Mouse (Mus musculus): ENCODE measurements around the gene Lta. TPM values are rescaled to one million over a fixed set of nuclear protein-coding genes. Genes with fewer than 3 reads are reported as not detected.
A peak's percentile ranks its signal among the peaks of the same experiment; 100 is the strongest.

The Lta gene
- polyA plus RNA-seq, 1 experiment from 2014 or later, result not detected

DNA sequence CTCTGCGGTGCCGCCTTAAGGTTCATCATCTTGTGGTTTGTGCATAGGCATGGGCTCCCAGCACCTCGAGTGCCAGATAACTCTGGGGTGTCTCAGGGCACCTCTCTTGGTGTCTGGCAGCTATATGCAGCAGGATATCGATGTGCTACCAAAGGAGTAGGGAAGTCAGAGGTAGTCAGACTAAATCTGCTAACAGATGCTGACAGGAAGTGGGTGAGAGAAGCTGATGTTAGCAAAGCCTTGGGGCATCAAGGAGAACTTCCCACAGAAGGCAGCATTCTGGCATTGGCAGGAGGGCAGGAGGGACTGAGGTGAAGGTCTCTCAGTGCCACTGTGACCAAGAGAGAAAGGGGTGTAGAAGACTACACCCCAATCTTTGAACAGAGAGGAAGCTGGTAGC, 15.1 kb downstream of the Lta start:
- 55% methylated on average over 4 of the region's 4 CpGs for WGBS

DNA sequence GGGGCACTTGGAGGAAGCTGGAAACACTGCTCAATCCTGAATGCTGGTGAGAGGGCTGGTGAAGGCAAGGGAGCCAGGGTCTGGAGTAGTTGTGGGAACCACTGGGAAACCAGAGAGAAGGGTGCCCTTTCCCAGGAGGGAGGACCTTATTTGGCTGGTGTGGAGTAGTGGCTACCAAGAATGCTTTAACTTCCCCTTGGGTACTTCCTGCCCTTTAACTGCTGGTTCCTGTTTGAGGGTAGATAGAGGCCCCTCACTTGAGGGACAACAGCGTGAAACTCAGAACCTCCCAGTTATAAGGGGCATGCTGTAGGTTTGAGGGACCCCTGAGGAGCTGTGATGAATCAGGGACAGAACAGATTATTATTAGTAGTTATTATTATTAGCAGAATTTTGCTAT, 16.0 kb downstream of the Lta start:
- no peak overlapping the region for H3K4me3 ChIP-seq
- no peak overlapping the region for H3K27ac ChIP-seq (replicated peaks)
- H3K9ac ChIP-seq, result no peak overlapping the region
- no peaks in the 10 kb centered on the region for H3K36me3 ChIP-seq
- peaks cover 8% of the 10 kb centered on the region for H3K4me1 ChIP-seq
- H3K27me3 ChIP-seq (replicated peaks), result peaks cover 15% of the 10 kb centered on the region
- H3K9me3 ChIP-seq, result no peaks in the 10 kb centered on the region
- ATAC-seq (ENCODE audit: extremely low read depth, insufficient number of reproducible peaks, low FRiP score, low TSS enrichment), result no peak
- H3K4me2 ChIP-seq, result no peak overlapping the region
- WGBS, result 38% methylated on average over 1 of the region's 1 CpGs

More for the DNA sequence above, 15.1 kb downstream of the Lta start:
- no peaks in the 10 kb centered on the region for H3K36me3 ChIP-seq
- peaks cover 21% of the 10 kb centered on the region for H3K27me3 ChIP-seq (replicated peaks)
- H3K4me2 ChIP-seq, result no peak overlapping the region
- no peak overlapping the region for H3K4me3 ChIP-seq
- H3K4me1 ChIP-seq, result peaks cover 13% of the 10 kb centered on the region
- no peak overlapping the region for H3K9ac ChIP-seq
- no peak for ATAC-seq (ENCODE audit: extremely low read depth, insufficient number of reproducible peaks, low FRiP score, low TSS enrichment)
- no peak overlapping the region for H3K27ac ChIP-seq (replicated peaks)
- no peaks in the 10 kb centered on the region for H3K9me3 ChIP-seq

DNA sequence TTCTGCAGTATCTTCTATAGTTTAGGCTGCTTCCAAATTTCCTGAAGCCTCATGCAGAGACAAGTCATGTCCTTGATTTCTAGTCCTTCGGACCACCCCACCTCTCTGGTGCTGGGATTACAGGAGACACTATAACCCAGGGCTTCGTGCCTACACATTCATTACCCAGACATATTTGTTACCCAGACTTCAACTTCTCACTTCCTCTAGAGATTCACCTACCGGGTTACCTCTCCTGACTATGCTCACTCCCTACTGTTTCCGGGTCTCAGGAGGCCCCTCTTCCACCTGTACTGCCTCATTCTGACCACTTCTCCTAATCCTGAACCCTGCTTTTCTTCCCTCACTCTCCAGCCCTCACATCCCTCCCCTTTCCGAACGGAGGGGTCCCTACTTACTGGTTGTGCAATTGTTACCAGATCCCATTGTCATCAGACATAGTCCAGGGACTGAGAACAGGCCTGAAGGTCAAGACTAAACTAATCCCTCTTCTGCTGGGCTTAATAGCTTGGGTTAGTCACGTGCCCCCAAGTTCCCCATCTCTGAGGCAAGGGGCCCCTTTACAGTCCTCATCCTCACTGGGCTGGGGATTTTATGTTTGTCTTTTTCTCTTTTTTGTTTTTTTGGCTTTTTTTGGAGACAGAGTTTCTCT, 17.1 kb downstream of the Lta start, which contains the start of gene Lst1:
Lst1 (minus strand) TSS at position 481 of the 652 bp plus-strand sequence.
- peaks cover 5% of the 10 kb centered on the region for H3K4me1 ChIP-seq
- H3K36me3 ChIP-seq, result no peaks in the 10 kb centered on the region
- H3K27me3 ChIP-seq (replicated peaks), result peaks cover 5% of the 10 kb centered on the region
- H3K4me2 ChIP-seq, result no peak within 1 kb of the TSS
- H3K27ac ChIP-seq (replicated peaks), result no peak within 1 kb of the TSS
- 65% methylated on average over 7 of the region's 7 CpGs for WGBS
- H3K4me3 ChIP-seq, result no peak within 1 kb of the TSS
- no peak within 1 kb of the TSS for H3K9ac ChIP-seq
- no peak for ATAC-seq (ENCODE audit: extremely low read depth, insufficient number of reproducible peaks, low FRiP score, low TSS enrichment)
- no peaks in the 10 kb centered on the region for H3K9me3 ChIP-seq

DNA sequence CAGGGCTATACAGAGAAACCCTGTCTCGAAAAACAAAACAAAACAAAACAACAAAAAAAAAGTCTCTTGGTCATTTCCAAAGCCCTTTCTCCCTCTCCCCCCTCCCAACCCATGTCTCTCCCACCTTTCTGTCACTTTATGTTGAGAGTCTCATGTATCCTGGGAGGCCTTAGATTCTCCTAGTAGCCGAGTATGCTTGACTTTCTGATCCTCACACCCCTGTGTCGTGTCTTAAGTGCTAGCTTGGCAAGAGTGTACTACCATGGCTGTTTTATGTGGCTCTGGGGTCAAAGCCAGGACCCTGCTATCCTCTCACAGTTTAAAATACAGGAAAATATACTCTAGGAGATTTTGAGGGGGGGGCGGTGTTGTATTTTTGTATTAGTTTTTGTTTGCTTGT, 17.8 kb downstream of the Lta start:
- Histone ChIP-seq H3K36me3 (no peaks in the 10 kb centered on the region), H3K27ac (replicated peaks) (no peak overlapping the region), H3K4me3 (no peak overlapping the region), H3K27me3 (replicated peaks) (peaks cover 4% of the 10 kb centered on the region; the same call in 1 of the 2 replicates), H3K4me1 (peaks cover 5% of the 10 kb centered on the region), H3K9ac (no peak overlapping the region), H3K4me2 (no peak overlapping the region), H3K9me3 (no peaks in the 10 kb centered on the region)
- WGBS, result 75% methylated on average over 4 of the region's 4 CpGs
- no peak for ATAC-seq (ENCODE audit: extremely low read depth, insufficient number of reproducible peaks, low FRiP score, low TSS enrichment)

DNA sequence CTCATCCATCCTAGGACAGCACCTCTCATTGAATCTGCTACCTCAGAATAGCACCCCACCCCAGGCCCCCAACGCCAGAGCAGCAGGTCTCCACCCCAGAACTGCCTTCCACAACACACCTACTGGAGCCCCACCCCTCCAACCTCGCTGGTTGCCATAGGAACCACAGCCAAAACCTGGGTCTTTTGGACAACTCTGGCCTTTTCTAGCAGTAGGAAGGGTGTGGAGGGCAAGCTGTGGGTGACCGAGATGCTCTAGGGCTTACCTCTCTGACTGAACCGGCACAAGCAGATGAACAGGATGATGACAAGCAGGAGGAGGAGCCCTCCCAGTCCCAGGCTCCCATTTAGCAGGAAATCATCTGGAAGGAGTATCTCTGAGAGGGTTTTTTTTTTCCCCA, 18.5 kb downstream of the Lta start:
- Histone ChIP-seq H3K4me2 (peak overlapping the region; percentile 68), H3K36me3 (no peaks in the 10 kb centered on the region), H3K9ac (peak overlapping the region; percentile 66; the same call in 1 of the 2 replicates), H3K27ac (replicated peaks) (peak overlapping the region; percentile 58), H3K9me3 (no peaks in the 10 kb centered on the region), H3K4me3 (peak overlapping the region; percentile 56), H3K4me1 (peaks cover 5% of the 10 kb centered on the region), H3K27me3 (replicated peaks) (peaks cover 4% of the 10 kb centered on the region; the same call in 1 of the 2 replicates)
- 0 out of 2 replicates have a peak, but pooled peaks have one; percentile 21 for ATAC-seq (ENCODE audit: extremely low read depth, insufficient number of reproducible peaks, low FRiP score, low TSS enrichment)
- under 1% methylated on average over 4 of the region's 4 CpGs for WGBS

DNA sequence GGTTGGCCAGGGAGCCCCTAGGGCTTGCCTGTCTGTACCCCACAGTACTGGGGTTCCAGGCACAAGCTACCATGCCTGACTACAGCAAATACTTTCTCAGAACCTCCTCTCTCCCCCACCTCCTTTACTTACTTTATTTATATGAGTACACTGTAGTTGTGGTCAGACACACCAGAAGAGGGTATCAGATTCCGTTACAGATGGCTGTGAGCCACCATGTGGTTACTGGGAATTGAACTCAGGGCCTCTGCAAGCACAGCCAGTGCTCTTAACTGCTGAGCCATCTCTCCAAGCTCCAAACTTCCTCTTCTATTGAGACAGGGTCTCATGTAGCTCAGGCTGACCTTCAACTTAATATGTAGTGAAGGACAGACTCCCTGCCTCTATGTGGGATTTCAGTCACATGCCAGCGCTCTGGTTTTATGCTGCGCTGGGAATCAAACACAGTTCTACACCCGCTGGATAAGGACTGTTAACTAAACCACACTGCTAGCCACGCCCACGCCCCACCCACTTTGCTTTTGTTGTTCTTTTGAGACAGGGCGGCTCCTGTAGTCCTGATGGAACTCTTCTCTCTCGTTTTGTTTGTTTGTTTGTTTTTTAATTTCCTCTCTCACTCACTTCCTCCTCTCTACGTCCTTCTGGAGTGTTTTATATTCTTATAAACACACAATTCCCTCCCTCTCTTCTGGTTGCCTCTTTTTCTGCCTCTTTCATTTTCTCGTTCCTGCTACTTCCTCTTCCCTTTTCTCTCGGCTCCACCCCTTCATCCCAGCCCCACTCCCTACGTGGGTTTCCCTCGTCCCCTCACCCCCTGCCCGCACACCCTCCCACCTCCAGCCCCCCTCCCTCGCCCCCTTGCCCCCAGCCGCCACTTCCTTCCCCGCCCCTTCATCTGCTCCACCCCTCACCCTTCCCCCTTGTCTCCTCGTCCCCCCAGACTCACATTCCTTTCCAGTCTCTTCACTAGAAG, 19.2 kb downstream of the Lta start:
- peak overlapping the region; percentile 56 for H3K4me3 ChIP-seq
- H3K27me3 ChIP-seq (replicated peaks), result peaks cover 4% of the 10 kb centered on the region; the same call in 1 of the 2 replicates
- H3K4me1 ChIP-seq, result peaks cover 5% of the 10 kb centered on the region
- peak overlapping the region; percentile 58 for H3K27ac ChIP-seq (replicated peaks)
- ATAC-seq (ENCODE audit: extremely low read depth, insufficient number of reproducible peaks, low FRiP score, low TSS enrichment), result peak; percentile 64; the same call in 1 of the 2 replicates
- H3K9me3 ChIP-seq, result no peaks in the 10 kb centered on the region
- H3K9ac ChIP-seq, result peak overlapping the region; percentile 66
- peak overlapping the region; percentile 68 for H3K4me2 ChIP-seq
- WGBS, result 2% methylated on average over 18 of the region's 18 CpGs
- no peaks in the 10 kb centered on the region for H3K36me3 ChIP-seq

DNA sequence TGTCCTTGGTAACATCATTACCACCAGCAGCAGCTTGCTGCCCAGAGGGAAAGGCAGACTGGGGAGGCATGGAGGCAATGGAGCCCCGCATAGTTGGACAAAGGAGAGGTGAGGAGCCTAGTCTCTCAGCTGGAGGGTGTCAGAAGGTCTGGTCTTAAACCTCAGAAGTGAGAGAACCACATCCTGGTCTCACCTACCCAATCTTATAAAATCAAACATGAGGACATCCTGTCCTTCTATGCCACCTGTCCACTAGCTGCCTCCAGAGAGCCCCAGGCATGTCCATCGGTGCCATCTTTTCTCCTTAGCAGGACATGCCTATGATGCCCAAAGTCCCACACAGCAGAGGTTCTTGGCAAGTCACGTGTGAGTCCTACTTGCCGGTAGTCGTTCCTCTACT, 25.1 kb downstream of the Lta start:
- H3K4me1 ChIP-seq, result no peaks in the 10 kb centered on the region
- no peaks in the 10 kb centered on the region for H3K9me3 ChIP-seq
- no peak overlapping the region for H3K4me3 ChIP-seq
- 81% methylated on average over 5 of the region's 5 CpGs for WGBS
- H3K36me3 ChIP-seq, result no peaks in the 10 kb centered on the region
- H3K27ac ChIP-seq (replicated peaks), result no peak overlapping the region
- no peak overlapping the region for H3K4me2 ChIP-seq
- H3K27me3 ChIP-seq (replicated peaks), result peaks cover 8% of the 10 kb centered on the region; the same call in 1 of the 2 replicates
- no peak for ATAC-seq (ENCODE audit: extremely low read depth, insufficient number of reproducible peaks, low FRiP score, low TSS enrichment)
- H3K9ac ChIP-seq, result no peak overlapping the region

DNA sequence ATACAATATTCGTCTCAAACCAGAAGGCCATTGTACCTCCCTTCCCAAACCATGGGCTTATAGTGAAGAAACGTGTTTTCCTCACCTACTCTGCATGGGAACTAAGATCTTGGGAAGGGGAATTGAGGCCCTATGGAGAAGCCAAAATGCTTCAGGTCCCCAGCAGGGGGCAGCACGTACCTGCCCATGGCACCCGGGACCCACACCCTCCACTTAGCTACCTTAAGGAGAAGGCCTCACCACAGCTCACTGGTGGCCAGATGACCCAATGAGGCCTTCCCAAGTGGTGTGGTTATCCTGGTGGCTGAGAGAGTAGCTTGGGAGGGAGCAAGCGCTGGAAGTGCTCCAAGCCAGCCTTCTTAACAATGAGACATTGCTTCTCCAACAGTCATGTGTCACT, 26.6 kb downstream of the Lta start:
- Histone ChIP-seq H3K9ac (no peak overlapping the region), H3K4me1 (no peaks in the 10 kb centered on the region), H3K27me3 (replicated peaks) (peaks cover 8% of the 10 kb centered on the region; the same call in 1 of the 2 replicates), H3K4me3 (no peak overlapping the region), H3K36me3 (no peaks in the 10 kb centered on the region), H3K9me3 (no peaks in the 10 kb centered on the region), H3K27ac (replicated peaks) (no peak overlapping the region), H3K4me2 (no peak overlapping the region)
- 8% methylated on average over 5 of the region's 5 CpGs for WGBS
- no peak for ATAC-seq (ENCODE audit: extremely low read depth, insufficient number of reproducible peaks, low FRiP score, low TSS enrichment)

DNA sequence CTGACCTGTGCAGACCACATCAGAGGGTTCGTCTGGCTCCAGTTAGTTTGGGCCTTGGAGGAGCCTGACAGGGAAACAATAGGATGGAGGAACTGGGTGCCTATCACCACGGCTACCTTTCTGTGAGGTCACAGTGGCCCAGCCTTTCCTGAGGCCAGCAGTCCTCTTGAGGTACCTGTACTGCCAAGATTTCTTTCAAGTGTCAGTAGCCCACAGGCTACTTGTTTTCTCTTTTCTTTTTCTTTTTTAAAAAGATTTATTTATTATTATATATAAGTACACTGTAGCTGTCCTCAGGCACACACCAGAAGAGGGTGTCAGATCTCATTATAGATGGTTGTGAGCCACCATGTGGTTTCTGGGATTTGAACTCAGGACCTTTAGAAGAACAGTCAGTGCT, 29.2 kb downstream of the Lta start, which contains the start of gene Aif1:
Aif1 (minus strand) TSS at position 101 of the 400 bp plus-strand sequence.
- Histone ChIP-seq H3K9me3 (no peaks in the 10 kb centered on the region), H3K4me3 (no peak within 1 kb of the TSS), H3K36me3 (no peaks in the 10 kb centered on the region), H3K27me3 (replicated peaks) (peaks cover 8% of the 10 kb centered on the region; the same call in 1 of the 2 replicates), H3K9ac (no peak within 1 kb of the TSS), H3K4me1 (0 out of 2 replicates have a peak, but pooled peaks cover 1% of the 10 kb centered on the region), H3K4me2 (no peak within 1 kb of the TSS), H3K27ac (replicated peaks) (no peak within 1 kb of the TSS)
- WGBS, result 57% methylated on average over 2 of the region's 2 CpGs
- no peak for ATAC-seq (ENCODE audit: extremely low read depth, insufficient number of reproducible peaks, low FRiP score, low TSS enrichment)

DNA sequence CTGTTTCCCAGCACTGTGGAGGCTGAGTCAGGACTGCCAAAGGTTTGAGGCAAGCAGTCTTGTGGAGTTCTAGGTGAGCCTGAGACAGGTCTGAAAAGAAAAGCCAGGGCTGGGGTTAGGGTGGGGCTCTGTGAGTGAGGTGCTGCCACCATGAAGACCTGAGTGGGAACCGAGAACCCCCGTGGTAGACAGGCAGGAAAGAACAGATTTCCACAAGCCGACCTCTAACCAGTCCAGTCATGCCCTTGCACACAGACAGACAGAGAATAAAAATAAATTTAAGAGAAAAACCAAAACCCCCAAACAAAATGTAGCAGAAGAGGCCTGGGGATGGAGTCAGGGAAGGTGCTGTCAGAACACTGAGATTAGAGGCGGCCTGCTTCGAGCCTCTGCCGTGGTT, 29.8 kb downstream of the Lta start:
- peaks cover 8% of the 10 kb centered on the region; the same call in 1 of the 2 replicates for H3K27me3 ChIP-seq (replicated peaks)
- H3K4me2 ChIP-seq, result no peak overlapping the region
- H3K9me3 ChIP-seq, result no peaks in the 10 kb centered on the region
- ATAC-seq (ENCODE audit: extremely low read depth, insufficient number of reproducible peaks, low FRiP score, low TSS enrichment), result no peak
- H3K36me3 ChIP-seq, result no peaks in the 10 kb centered on the region
- no peak overlapping the region for H3K9ac ChIP-seq
- no peak overlapping the region for H3K27ac ChIP-seq (replicated peaks)
- no peak overlapping the region for H3K4me3 ChIP-seq
- WGBS, result 68% methylated on average over 6 of the region's 6 CpGs
- H3K4me1 ChIP-seq, result 0 out of 2 replicates have a peak, but pooled peaks cover 4% of the 10 kb centered on the region
